Mouse (Mus musculus): ENCODE data around the gene Dlx4. TPM values are rescaled to one million over a fixed set of nuclear protein-coding genes. Genes with fewer than 3 reads are reported as not detected.

Gene Dlx4
- polyA plus RNA-seq, 1 experiment from 2014 or later = not detected

DNA sequence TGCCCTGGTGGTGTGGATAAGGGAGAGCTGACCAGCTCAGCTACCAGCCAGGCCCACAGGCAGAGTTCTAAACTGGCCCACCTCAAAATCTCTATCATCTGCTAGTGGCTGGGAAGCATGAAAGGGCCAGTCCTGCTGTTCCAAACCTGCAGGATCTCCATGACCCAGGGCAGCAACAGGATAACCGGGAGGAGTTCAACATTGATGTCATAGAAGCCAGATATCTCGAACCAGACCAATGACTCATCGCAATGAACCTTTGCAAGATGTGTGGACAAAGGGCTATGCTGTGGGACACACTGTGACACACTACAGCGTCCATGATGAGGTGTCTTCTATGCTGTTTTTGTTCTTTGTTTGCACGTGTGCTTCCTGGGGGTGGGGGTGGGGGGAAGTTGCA lies 53.0 kb downstream of the Dlx4 start:
- no peak for DNase-seq (ENCODE audit: low spot score)
- Histone ChIP-seq H3K36me3 (ENCODE audit: insufficient read depth, low read length) (no peaks in the 10 kb centered on the region), H3K27me3 (ENCODE audit: insufficient read depth, low read length) (no peaks in the 10 kb centered on the region), H3K4me1 (replicated peaks; ENCODE audit: insufficient read depth, low read length) (peaks cover 18% of the 10 kb centered on the region), H3K9me3 (replicated peaks; ENCODE audit: low read length) (no peaks in the 10 kb centered on the region), H3K9ac (ENCODE audit: low read depth, low read length) (no peak overlapping the region), H3K27ac (no peak overlapping the region), H3K4me2 (ENCODE audit: low read length) (no peak overlapping the region), H3K4me3 (replicated peaks; ENCODE audit: low read depth, low read length) (no peak overlapping the region)
- WGBS = 68% methylated on average over 5 of the region's 5 CpGs
- no peak for TF ChIP-seq CTCF (IDR thresholded peaks at IDR 0.05; ENCODE audit: low read depth)
- ATAC-seq (replicated peaks; ENCODE audit: low FRiP score, low read depth) = no peak

Other genes with a start within 250 kb of the Dlx4 start
- 353 and 441 TPM in 2 replicates for gene Col1a1, start 210.0 kb downstream of the Dlx4 start, polyA plus RNA-seq (2015; fragmentation: Nextera tagmentation; extraction: Ambion mirVana)
- not detected in 2 replicates for gene Hils1, start 178.7 kb downstream of the Dlx4 start, polyA plus RNA-seq (2015; fragmentation: Nextera tagmentation; extraction: Ambion mirVana)
- gene Sgca, start 169.9 kb downstream of the Dlx4 start, polyA plus RNA-seq (2015; fragmentation: Nextera tagmentation; extraction: Ambion mirVana) = 0.28 and 0.52 TPM in 2 replicates
- 10.3 and 10.6 TPM in 2 replicates for gene Ppp1r9b, start 155.2 kb downstream of the Dlx4 start, polyA plus RNA-seq (2015; fragmentation: Nextera tagmentation; extraction: Ambion mirVana)
- 13.1 and 14.5 TPM in 2 replicates for gene Samd14, start 136.4 kb downstream of the Dlx4 start, polyA plus RNA-seq (2015; fragmentation: Nextera tagmentation; extraction: Ambion mirVana)
- 94.5 and 94.7 TPM in 2 replicates for gene Pdk2, start 104.9 kb downstream of the Dlx4 start, polyA plus RNA-seq (2015; fragmentation: Nextera tagmentation; extraction: Ambion mirVana)
- 24.4 and 26.1 TPM in 2 replicates for gene Itga3, start 69.5 kb downstream of the Dlx4 start, polyA plus RNA-seq (2015; fragmentation: Nextera tagmentation; extraction: Ambion mirVana)
- gene Dlx3, start 26.1 kb downstream of the Dlx4 start, polyA plus RNA-seq (2015; fragmentation: Nextera tagmentation; extraction: Ambion mirVana) = 0.45 and 0.62 TPM in 2 replicates
- gene Tac4, start 115.3 kb upstream of the Dlx4 start, polyA plus RNA-seq (2015; fragmentation: Nextera tagmentation; extraction: Ambion mirVana) = 0.09 TPM in 1 of 2 replicates, not detected in the other
- 49.0 and 52.1 TPM in 2 replicates for gene Kat7, start 164.0 kb upstream of the Dlx4 start, polyA plus RNA-seq (2015; fragmentation: Nextera tagmentation; extraction: Ambion mirVana)
- 8.7 and 10.0 TPM in 2 replicates for gene Fam117a, start 190.8 kb upstream of the Dlx4 start, polyA plus RNA-seq (2015; fragmentation: Nextera tagmentation; extraction: Ambion mirVana)
- gene Slc35b1, start 238.4 kb upstream of the Dlx4 start, polyA plus RNA-seq (2015; fragmentation: Nextera tagmentation; extraction: Ambion mirVana) = 103 and 104 TPM in 2 replicates

Measured in kidney, postnatal 0 days (tissue).